1 mouse cellular context compared by ENCODE assay signal in the genomic region with DNA sequence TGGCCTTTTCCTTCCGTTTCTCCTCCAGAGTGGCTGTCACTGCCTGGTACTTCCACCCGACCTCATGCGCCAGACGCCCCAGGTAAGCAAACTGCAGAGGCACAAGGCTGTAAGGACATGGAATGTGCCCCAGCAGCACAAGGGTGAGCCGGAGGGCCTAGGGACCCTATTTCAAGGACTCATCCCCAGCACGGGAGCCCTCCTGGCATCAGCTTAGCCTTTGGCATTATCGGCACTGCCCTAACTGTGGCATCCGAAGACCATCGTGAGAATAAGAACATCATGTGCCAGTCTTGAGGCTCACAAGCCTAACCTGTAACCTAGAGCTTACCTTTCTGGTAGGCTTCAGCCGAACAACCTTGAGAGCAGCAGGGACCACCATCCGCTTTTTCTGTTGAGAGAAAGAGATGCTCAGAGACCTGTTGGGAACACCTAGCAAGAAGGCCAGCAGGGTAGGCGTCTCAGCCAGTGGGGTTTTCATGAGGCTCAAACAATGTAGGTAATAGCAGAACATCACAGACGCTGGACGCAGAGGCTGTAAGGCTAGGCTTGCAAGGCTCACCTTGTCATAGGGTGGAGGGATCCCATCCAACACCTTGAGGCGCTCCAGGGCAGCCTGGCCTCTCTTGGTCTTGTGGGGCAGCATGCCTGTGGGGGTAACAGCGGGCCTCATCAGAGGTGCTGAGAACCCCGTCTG.
TF ChIP-seq lines count a peak whose summit lies in the region.

No protein-coding gene starts in this region.

TF ChIP-seq in myocyte, 11 proteins besides CTCF, POLR2A, EP300 and RAD21:
- TF ChIP-seq POLR2AphosphoS2 (IDR thresholded peaks at IDR 0.05; ENCODE audit: insufficient read length, low read depth) (peak; percentile 76), REST (IDR thresholded peaks at IDR 0.05; ENCODE audit: insufficient read depth, insufficient read length) (no peak), SRF (IDR thresholded peaks at IDR 0.05; ENCODE audit: control insufficient read depth, insufficient read length, low read depth) (no peak)
